Mouse (Mus musculus): ENCODE data around the gene Ube2i. TPM values are rescaled to one million over a fixed set of nuclear protein-coding genes. Genes with fewer than 3 reads are reported as not detected.

Ube2i gene
- polyA plus RNA-seq, 1 experiment from 2014 or later: 781 TPM

GRCm38 (mm10) chr17:25264453-25264852 is 10.0 kb downstream of the Ube2i start:
- 80% methylated on average over 3 of the region's 3 CpGs for WGBS
- ATAC-seq (ENCODE audit: low FRiP score): no peak
- H3K27ac ChIP-seq (ENCODE audit: low read depth, low read length): no peak overlapping the region

GRCm38 (mm10) chr17:25257804-25258261 is 16.6 kb downstream of the Ube2i start:
- no peak for DNase-seq (ENCODE audit: low spot score)
- 57% methylated on average over 6 of the region's 6 CpGs for WGBS

More at GRCm38 (mm10) chr17:25264453-25264852, 10.0 kb downstream of the Ube2i start:
- Histone ChIP-seq H3K9me3 (ENCODE audit: control insufficient read depth, low read length) (no peaks in the 10 kb centered on the region), H3K27me3 (ENCODE audit: control insufficient read depth, insufficient read depth, low read length) (no peaks in the 10 kb centered on the region), H3K4me1 (replicated peaks; ENCODE audit: control insufficient read depth, insufficient read depth, low read length) (no peaks in the 10 kb centered on the region), H3K4me3 (ENCODE audit: low read depth, low read length) (no peak overlapping the region), H3K9ac (ENCODE audit: low read depth, low read length) (no peak overlapping the region), H3K4me2 (replicated peaks; ENCODE audit: low read depth, low read length) (no peak overlapping the region), H3K36me3 (ENCODE audit: control insufficient read depth, insufficient read depth, low read length) (peaks cover 42% of the 10 kb centered on the region)
- no peak for DNase-seq (ENCODE audit: low spot score)

GRCm38 (mm10) chr17:25256140-25256754 is 18.2 kb downstream of the Ube2i start, which contains the start of gene Baiap3:
Gene Baiap3 (minus strand): TSS chr17:25256364.
- Histone ChIP-seq H3K27me3 (ENCODE audit: control insufficient read depth, insufficient read depth, low read length) (peaks cover 16% of the 10 kb centered on the region), H3K36me3 (ENCODE audit: control insufficient read depth, insufficient read depth, low read length) (no peaks in the 10 kb centered on the region), H3K27ac (ENCODE audit: low read depth, low read length) (no peak within 1 kb of the TSS), H3K9me3 (ENCODE audit: control insufficient read depth, low read length) (no peaks in the 10 kb centered on the region), H3K9ac (ENCODE audit: low read depth, low read length) (no peak within 1 kb of the TSS), H3K4me2 (replicated peaks; ENCODE audit: low read depth, low read length) (peak within 1 kb of the TSS; percentile 51), H3K4me3 (ENCODE audit: low read depth, low read length) (peak within 1 kb of the TSS; percentile 28), H3K4me1 (replicated peaks; ENCODE audit: control insufficient read depth, insufficient read depth, low read length) (peaks cover 19% of the 10 kb centered on the region)
- ATAC-seq (ENCODE audit: low FRiP score): peak; percentile 39; the same call in 1 of the 2 replicates
- 4% methylated on average over 33 of the region's 35 CpGs for WGBS
- DNase-seq (ENCODE audit: low spot score): peak; percentile 55

More at GRCm38 (mm10) chr17:25257804-25258261, 16.6 kb downstream of the Ube2i start:
- Histone ChIP-seq H3K9ac (ENCODE audit: low read depth, low read length) (no peak overlapping the region), H3K36me3 (ENCODE audit: control insufficient read depth, insufficient read depth, low read length) (peaks cover 5% of the 10 kb centered on the region), H3K27ac (ENCODE audit: low read depth, low read length) (no peak overlapping the region), H3K4me2 (replicated peaks; ENCODE audit: low read depth, low read length) (no peak overlapping the region), H3K9me3 (ENCODE audit: control insufficient read depth, low read length) (no peaks in the 10 kb centered on the region), H3K27me3 (ENCODE audit: control insufficient read depth, insufficient read depth, low read length) (peaks cover 16% of the 10 kb centered on the region), H3K4me1 (replicated peaks; ENCODE audit: control insufficient read depth, insufficient read depth, low read length) (peaks cover 17% of the 10 kb centered on the region), H3K4me3 (ENCODE audit: low read depth, low read length) (no peak overlapping the region)
- no peak for ATAC-seq (ENCODE audit: low FRiP score)

- H3K4me3 ChIP-seq (ENCODE audit: low read depth, low read length): no peak overlapping the region
- 71% methylated on average over 2 of the region's 2 CpGs for WGBS
- ATAC-seq (ENCODE audit: low FRiP score): no peak
- H3K4me1 ChIP-seq (replicated peaks; ENCODE audit: control insufficient read depth, insufficient read depth, low read length): peaks cover 19% of the 10 kb centered on the region
- no peak overlapping the region for H3K9ac ChIP-seq (ENCODE audit: low read depth, low read length)
- H3K9me3 ChIP-seq (ENCODE audit: control insufficient read depth, low read length): no peaks in the 10 kb centered on the region
- no peak overlapping the region for H3K4me2 ChIP-seq (replicated peaks; ENCODE audit: low read depth, low read length)
- H3K36me3 ChIP-seq (ENCODE audit: control insufficient read depth, insufficient read depth, low read length): no peaks in the 10 kb centered on the region
- peaks cover 16% of the 10 kb centered on the region for H3K27me3 ChIP-seq (ENCODE audit: control insufficient read depth, insufficient read depth, low read length)
- DNase-seq (ENCODE audit: low spot score): no peak
- H3K27ac ChIP-seq (ENCODE audit: low read depth, low read length): no peak overlapping the region
Measured at GRCm38 (mm10) chr17:25255110-25255509, 19.3 kb downstream of the Ube2i start.

GRCm38 (mm10) chr17:25253760-25254159 is 20.7 kb downstream of the Ube2i start:
- H3K4me3 ChIP-seq (ENCODE audit: low read depth, low read length): no peak overlapping the region
- 0 out of 2 replicates have a peak overlapping the region, but pooled peaks have one; percentile 8 for H3K4me2 ChIP-seq (replicated peaks; ENCODE audit: low read depth, low read length)
- peak; percentile 50 for DNase-seq (ENCODE audit: low spot score)
- no peak overlapping the region for H3K27ac ChIP-seq (ENCODE audit: low read depth, low read length)
- WGBS: 21% methylated on average over 10 of the region's 10 CpGs
- H3K27me3 ChIP-seq (ENCODE audit: control insufficient read depth, insufficient read depth, low read length): peaks cover 16% of the 10 kb centered on the region
- no peaks in the 10 kb centered on the region for H3K9me3 ChIP-seq (ENCODE audit: control insufficient read depth, low read length)
- H3K9ac ChIP-seq (ENCODE audit: low read depth, low read length): 0 out of 2 replicates have a peak overlapping the region, but pooled peaks have one; percentile 34
- peaks cover 19% of the 10 kb centered on the region for H3K4me1 ChIP-seq (replicated peaks; ENCODE audit: control insufficient read depth, insufficient read depth, low read length)
- no peaks in the 10 kb centered on the region for H3K36me3 ChIP-seq (ENCODE audit: control insufficient read depth, insufficient read depth, low read length)
- no peak for ATAC-seq (ENCODE audit: low FRiP score)

- no peak overlapping the region for H3K4me2 ChIP-seq (replicated peaks; ENCODE audit: low read depth, low read length)
- no peak overlapping the region for H3K27ac ChIP-seq (ENCODE audit: low read depth, low read length)
- WGBS: 30% methylated on average over 3 of the region's 3 CpGs
- peaks cover 19% of the 10 kb centered on the region for H3K4me1 ChIP-seq (replicated peaks; ENCODE audit: control insufficient read depth, insufficient read depth, low read length)
- no peak overlapping the region for H3K4me3 ChIP-seq (ENCODE audit: low read depth, low read length)
- no peak overlapping the region for H3K9ac ChIP-seq (ENCODE audit: low read depth, low read length)
- H3K36me3 ChIP-seq (ENCODE audit: control insufficient read depth, insufficient read depth, low read length): no peaks in the 10 kb centered on the region
- ATAC-seq (ENCODE audit: low FRiP score) (peak; percentile 59), DNase-seq (ENCODE audit: low spot score) (peak; percentile 48)
- H3K9me3 ChIP-seq (ENCODE audit: control insufficient read depth, low read length): no peaks in the 10 kb centered on the region
- peaks cover 16% of the 10 kb centered on the region for H3K27me3 ChIP-seq (ENCODE audit: control insufficient read depth, insufficient read depth, low read length)
Measured at GRCm38 (mm10) chr17:25252643-25253042, 21.8 kb downstream of the Ube2i start.

GRCm38 (mm10) chr17:25250181-25250835 is 24.1 kb downstream of the Ube2i start:
- Histone ChIP-seq H3K4me2 (replicated peaks; ENCODE audit: low read depth, low read length) (no peak overlapping the region), H3K4me1 (replicated peaks; ENCODE audit: control insufficient read depth, insufficient read depth, low read length) (peaks cover 12% of the 10 kb centered on the region), H3K4me3 (ENCODE audit: low read depth, low read length) (no peak overlapping the region), H3K9ac (ENCODE audit: low read depth, low read length) (no peak overlapping the region), H3K27ac (ENCODE audit: low read depth, low read length) (no peak overlapping the region), H3K9me3 (ENCODE audit: control insufficient read depth, low read length) (no peaks in the 10 kb centered on the region), H3K36me3 (ENCODE audit: control insufficient read depth, insufficient read depth, low read length) (no peaks in the 10 kb centered on the region), H3K27me3 (ENCODE audit: control insufficient read depth, insufficient read depth, low read length) (peaks cover 5% of the 10 kb centered on the region; the same call in 1 of the 2 replicates)
- ATAC-seq (ENCODE audit: low FRiP score): no peak
- no peak for DNase-seq (ENCODE audit: low spot score)
- WGBS: 81% methylated on average over 8 of the region's 8 CpGs

- 86% methylated on average over 18 of the region's 18 CpGs for WGBS
- ATAC-seq (ENCODE audit: low FRiP score) (no peak), DNase-seq (ENCODE audit: low spot score) (no peak)
- Histone ChIP-seq H3K9me3 (ENCODE audit: control insufficient read depth, low read length) (no peaks in the 10 kb centered on the region), H3K27ac (ENCODE audit: low read depth, low read length) (no peak overlapping the region), H3K36me3 (ENCODE audit: control insufficient read depth, insufficient read depth, low read length) (peaks cover 3% of the 10 kb centered on the region; the same call in 1 of the 2 replicates), H3K4me3 (ENCODE audit: low read depth, low read length) (no peak overlapping the region), H3K4me2 (replicated peaks; ENCODE audit: low read depth, low read length) (no peak overlapping the region), H3K27me3 (ENCODE audit: control insufficient read depth, insufficient read depth, low read length) (no peaks in the 10 kb centered on the region; the same call in 1 of the 2 replicates), H3K4me1 (replicated peaks; ENCODE audit: control insufficient read depth, insufficient read depth, low read length) (peaks cover 3% of the 10 kb centered on the region; the same call in 1 of the 2 replicates), H3K9ac (ENCODE audit: low read depth, low read length) (no peak overlapping the region)
Measured at GRCm38 (mm10) chr17:25248033-25248750, 26.2 kb downstream of the Ube2i start.
